Mouse (Mus musculus) embryonic facial prominence, embryonic 13.5 days (tissue): ENCODE results near the gene Fn1. TPM values are rescaled to one million over a fixed set of nuclear protein-coding genes. Genes with fewer than 3 reads are reported as not detected.

Experiments
- ATAC-seq: fragments of 200-750 bp; cut with Nextera tagmentation; 2 replicates; pipeline ENCODE4 v1.8.0; 2017; ENCODE audit warnings: low read depth; ENCODE audit not compliant: insufficient number of reproducible peaks, insufficient read depth, low FRiP score, low TSS enrichment
- H3K27ac ChIP-seq: fragments of 300-500 bp; sonication (generic); 2 replicates; pipeline ENCODE4 v1.5.1; 2015; ENCODE audit warnings: moderate library complexity, mild to moderate bottlenecking, inconsistent platforms
- H3K27me3 ChIP-seq: fragments of 300-500 bp; sonication (generic); 2 replicates; pipeline ENCODE4 v1.6.1; 2015; ENCODE audit warnings: mild to moderate bottlenecking, inconsistent platforms
- H3K36me3 ChIP-seq: fragments of 300-500 bp; sonication (generic); 2 replicates; pipeline ENCODE4 v1.6.1; 2015; ENCODE audit warnings: mild to moderate bottlenecking, inconsistent platforms
- H3K4me1 ChIP-seq: fragments of 300-500 bp; sonication (generic); 2 replicates; pipeline ENCODE4 v1.6.1; 2015; ENCODE audit warnings: inconsistent platforms
- H3K4me2 ChIP-seq: fragments of 300-500 bp; sonication (generic); 2 replicates; pipeline ENCODE4 v1.6.1; 2015; ENCODE audit warnings: moderate library complexity, mild to moderate bottlenecking, inconsistent platforms
- H3K4me3 ChIP-seq: fragments of 300-500 bp; sonication (generic); 2 replicates; pipeline ENCODE4 v1.5.1; 2015; ENCODE audit warnings: mild to moderate bottlenecking, inconsistent platforms
- H3K9ac ChIP-seq: fragments of 300-500 bp; sonication (generic); 2 replicates; pipeline ENCODE4 v1.6.1; 2015; ENCODE audit warnings: mild to moderate bottlenecking, inconsistent platforms
- H3K9me3 ChIP-seq: fragments of 300-500 bp; sonication (generic); 2 replicates; pipeline ENCODE4 v1.6.1; 2016; ENCODE audit warnings: inconsistent platforms
- WGBS: fragments of 180-500 bp; shearing (Covaris S2); methylation state at CpG from one replicate; pipeline ENCODE4 v1.1.7; 2015; ENCODE audit warnings: mixed read lengths; 5-methylcytosine and 5-hydroxymethylcytosine counted together
- polyA plus RNA-seq: library from polyadenylated mRNA; unstranded; fragments of >200 nt; fragmentation: Nextera tagmentation; extraction: Ambion mirVana; gene quantifications from 2 replicates; pipeline ENCODE4 v1.2.1, GENCODE M21; 2015

Fn1 gene
- polyA plus RNA-seq, 1 experiment from 2014 or later, result 187 TPM

- no peak overlapping the region for H3K9ac ChIP-seq
- H3K4me3 ChIP-seq, result no peak overlapping the region
- no peak overlapping the region for H3K4me2 ChIP-seq
- no peak overlapping the region for H3K27ac ChIP-seq
- 73% methylated on average over 5 of the region's 5 CpGs for WGBS
- peaks cover 85% of the 10 kb centered on the region for H3K36me3 ChIP-seq
- peaks cover 35% of the 10 kb centered on the region for H3K4me1 ChIP-seq
- H3K9me3 ChIP-seq, result no peaks in the 10 kb centered on the region
- no peaks in the 10 kb centered on the region for H3K27me3 ChIP-seq
- ATAC-seq, result no peak
Measured at GRCm38 (mm10) chr1:71646774-71647173, 6.2 kb downstream of the Fn1 start.

- H3K4me3 ChIP-seq, result no peak overlapping the region
- peaks cover 29% of the 10 kb centered on the region for H3K4me1 ChIP-seq
- 49% methylated on average over 3 of the region's 3 CpGs for WGBS
- H3K4me2 ChIP-seq, result no peak overlapping the region
- ATAC-seq, result no peak
- H3K9me3 ChIP-seq, result no peaks in the 10 kb centered on the region
- H3K27ac ChIP-seq, result no peak overlapping the region
- H3K36me3 ChIP-seq, result peaks cover 93% of the 10 kb centered on the region
- no peaks in the 10 kb centered on the region for H3K27me3 ChIP-seq
- no peak overlapping the region for H3K9ac ChIP-seq
Measured at GRCm38 (mm10) chr1:71645999-71646398, 7.0 kb downstream of the Fn1 start.

- 97% methylated on average over 13 of the region's 13 CpGs for WGBS
- H3K4me1 ChIP-seq, result peaks cover 24% of the 10 kb centered on the region
- no peaks in the 10 kb centered on the region for H3K9me3 ChIP-seq
- no peak overlapping the region for H3K4me3 ChIP-seq
- no peak overlapping the region for H3K27ac ChIP-seq
- ATAC-seq, result no peak
- H3K9ac ChIP-seq, result no peak overlapping the region
- peaks cover 94% of the 10 kb centered on the region for H3K36me3 ChIP-seq
- no peak overlapping the region for H3K4me2 ChIP-seq
- H3K27me3 ChIP-seq, result no peaks in the 10 kb centered on the region
Measured at GRCm38 (mm10) chr1:71645466-71645865, 7.5 kb downstream of the Fn1 start.

- peaks cover 94% of the 10 kb centered on the region for H3K36me3 ChIP-seq
- H3K4me3 ChIP-seq, result no peak overlapping the region
- H3K27me3 ChIP-seq, result no peaks in the 10 kb centered on the region
- H3K9ac ChIP-seq, result no peak overlapping the region
- H3K27ac ChIP-seq, result no peak overlapping the region
- peaks cover 5% of the 10 kb centered on the region; the same call in 1 of the 2 replicates for H3K4me1 ChIP-seq
- no peak overlapping the region for H3K4me2 ChIP-seq
- WGBS, result 95% methylated on average over 10 of the region's 10 CpGs
- ATAC-seq, result no peak
- no peaks in the 10 kb centered on the region for H3K9me3 ChIP-seq
Measured at GRCm38 (mm10) chr1:71642794-71643193, 10.2 kb downstream of the Fn1 start.

GRCm38 (mm10) chr1:71641206-71641605, 11.8 kb downstream of the Fn1 start:
- Histone ChIP-seq H3K4me1 (no peaks in the 10 kb centered on the region), H3K9ac (no peak overlapping the region), H3K4me3 (no peak overlapping the region), H3K9me3 (no peaks in the 10 kb centered on the region), H3K27me3 (no peaks in the 10 kb centered on the region), H3K4me2 (no peak overlapping the region), H3K36me3 (peaks cover 94% of the 10 kb centered on the region), H3K27ac (no peak overlapping the region)
- no peak for ATAC-seq
- 87% methylated on average over 11 of the region's 11 CpGs for WGBS

GRCm38 (mm10) chr1:71640157-71640556, 12.8 kb downstream of the Fn1 start:
- Histone ChIP-seq H3K4me3 (no peak overlapping the region), H3K27me3 (no peaks in the 10 kb centered on the region)
- 94% methylated on average over 8 of the region's 8 CpGs for WGBS

GRCm38 (mm10) chr1:71636665-71637064, 16.3 kb downstream of the Fn1 start:
- H3K36me3 ChIP-seq, result peaks cover 84% of the 10 kb centered on the region
- no peaks in the 10 kb centered on the region for H3K4me1 ChIP-seq
- no peaks in the 10 kb centered on the region for H3K27me3 ChIP-seq
- H3K9ac ChIP-seq, result no peak overlapping the region
- 97% methylated on average over 4 of the region's 4 CpGs for WGBS
- no peak overlapping the region for H3K4me3 ChIP-seq
- ATAC-seq, result no peak
- H3K4me2 ChIP-seq, result no peak overlapping the region
- H3K27ac ChIP-seq, result no peak overlapping the region
- no peaks in the 10 kb centered on the region for H3K9me3 ChIP-seq

More at GRCm38 (mm10) chr1:71640157-71640556, 12.8 kb downstream of the Fn1 start:
- Histone ChIP-seq H3K4me1 (no peaks in the 10 kb centered on the region), H3K27ac (no peak overlapping the region), H3K9me3 (no peaks in the 10 kb centered on the region), H3K4me2 (no peak overlapping the region), H3K36me3 (peaks cover 94% of the 10 kb centered on the region), H3K9ac (no peak overlapping the region)
- ATAC-seq, result no peak

GRCm38 (mm10) chr1:71636116-71636515, 16.9 kb downstream of the Fn1 start:
- H3K4me2 ChIP-seq, result no peak overlapping the region
- H3K27me3 ChIP-seq, result no peaks in the 10 kb centered on the region
- H3K4me1 ChIP-seq, result no peaks in the 10 kb centered on the region
- H3K27ac ChIP-seq, result no peak overlapping the region
- H3K4me3 ChIP-seq, result no peak overlapping the region
- no peaks in the 10 kb centered on the region for H3K9me3 ChIP-seq
- ATAC-seq, result no peak
- H3K36me3 ChIP-seq, result peaks cover 83% of the 10 kb centered on the region
- WGBS, result 94% methylated on average over 5 of the region's 5 CpGs
- no peak overlapping the region for H3K9ac ChIP-seq

GRCm38 (mm10) chr1:71635101-71636014, 17.6 kb downstream of the Fn1 start:
- 91% methylated on average over 10 of the region's 10 CpGs for whole genome bisulfite sequencing
- H3K9me3 ChIP-seq, result no peaks in the 10 kb centered on the region
- H3K36me3 ChIP-seq, result peaks cover 80% of the 10 kb centered on the region
- H3K27ac ChIP-seq, result no peak overlapping the region
- ATAC-seq, result no peak
- H3K27me3 ChIP-seq, result no peaks in the 10 kb centered on the region
- no peaks in the 10 kb centered on the region for H3K4me1 ChIP-seq
- H3K4me2 ChIP-seq, result no peak overlapping the region
- H3K4me3 ChIP-seq, result no peak overlapping the region
- H3K9ac ChIP-seq, result no peak overlapping the region

GRCm38 (mm10) chr1:71634471-71634981, 18.5 kb downstream of the Fn1 start:
- H3K4me3 ChIP-seq, result no peak overlapping the region
- no peaks in the 10 kb centered on the region for H3K27me3 ChIP-seq
- H3K9me3 ChIP-seq, result no peaks in the 10 kb centered on the region
- WGBS, result 93% methylated on average over 6 of the region's 6 CpGs
- H3K4me2 ChIP-seq, result no peak overlapping the region
- no peak for ATAC-seq
- H3K27ac ChIP-seq, result no peak overlapping the region
- peaks cover 81% of the 10 kb centered on the region for H3K36me3 ChIP-seq
- H3K9ac ChIP-seq, result no peak overlapping the region
- no peaks in the 10 kb centered on the region for H3K4me1 ChIP-seq

- WGBS, result 78% methylated on average over 10 of the region's 10 CpGs
- Histone ChIP-seq H3K4me3 (no peak overlapping the region), H3K36me3 (peaks cover 86% of the 10 kb centered on the region), H3K27ac (no peak overlapping the region), H3K27me3 (no peaks in the 10 kb centered on the region), H3K9ac (no peak overlapping the region), H3K9me3 (no peaks in the 10 kb centered on the region), H3K4me2 (no peak overlapping the region), H3K4me1 (no peaks in the 10 kb centered on the region)
- ATAC-seq, result no peak
Measured at GRCm38 (mm10) chr1:71632387-71632786, 20.6 kb downstream of the Fn1 start.

- no peak overlapping the region for H3K9ac ChIP-seq
- no peak overlapping the region for H3K4me3 ChIP-seq
- H3K9me3 ChIP-seq, result no peaks in the 10 kb centered on the region
- H3K4me2 ChIP-seq, result no peak overlapping the region
- H3K27ac ChIP-seq, result no peak overlapping the region
- no peaks in the 10 kb centered on the region for H3K4me1 ChIP-seq
- ATAC-seq, result no peak
- 73% methylated on average over 6 of the region's 6 CpGs for WGBS
- H3K27me3 ChIP-seq, result no peaks in the 10 kb centered on the region
- peaks cover 86% of the 10 kb centered on the region for H3K36me3 ChIP-seq
Measured at GRCm38 (mm10) chr1:71631811-71632210, 21.2 kb downstream of the Fn1 start.
